Mouse (Mus musculus): ENCODE data around the gene Aaed1. TPM values are rescaled to one million over a fixed set of nuclear protein-coding genes. Genes with fewer than 3 reads are reported as not detected.
A peak's percentile ranks its signal among the peaks of the same experiment; 100 is the strongest.

Aaed1 gene
- polyA plus RNA-seq, 1 experiment from 2014 or later = 42.6 TPM

GRCm38 (mm10) chr13:64307508-64307907, 5.0 kb downstream of the Aaed1 start:
- Histone ChIP-seq H3K4me3 (replicated peaks) (no peak overlapping the region), H3K9me3 (no peaks in the 10 kb centered on the region), H3K9ac (replicated peaks) (no peak overlapping the region), H3K36me3 (peaks cover 25% of the 10 kb centered on the region), H3K27me3 (no peaks in the 10 kb centered on the region), H3K4me1 (replicated peaks) (peaks cover 7% of the 10 kb centered on the region), H3K4me2 (no peak overlapping the region), H3K27ac (no peak overlapping the region)
- 79% methylated on average over 5 of the region's 5 CpGs for WGBS
- no peak for ATAC-seq (ENCODE audit: insufficient number of reproducible peaks, insufficient read depth, low FRiP score, low TSS enrichment, low read depth)

DNA sequence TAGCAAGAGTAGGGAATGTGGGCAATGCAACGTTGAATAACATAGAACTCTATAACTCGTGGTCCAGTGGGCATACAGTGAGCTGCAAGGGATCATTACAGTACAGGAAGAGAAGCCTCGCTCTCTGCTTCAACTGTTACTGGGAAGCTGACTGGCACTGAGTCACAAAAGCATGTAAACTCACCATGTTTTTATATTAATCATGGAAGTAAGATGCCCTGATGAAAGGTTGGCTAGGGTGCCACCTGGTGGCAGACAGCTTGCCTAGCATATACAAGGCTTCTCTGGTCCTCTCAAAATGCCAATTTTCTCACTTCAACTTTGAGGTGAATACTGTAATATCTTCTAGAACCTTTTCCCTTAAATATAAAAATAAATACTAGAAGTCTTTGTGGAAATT, 6.4 kb downstream of the Aaed1 start:
- Histone ChIP-seq H3K4me2 (no peak overlapping the region), H3K27me3 (no peaks in the 10 kb centered on the region), H3K27ac (no peak overlapping the region), H3K36me3 (peaks cover 27% of the 10 kb centered on the region), H3K9ac (replicated peaks) (no peak overlapping the region), H3K4me1 (replicated peaks) (peaks cover under 1% of the 10 kb centered on the region; the same call in 1 of the 2 replicates), H3K4me3 (replicated peaks) (no peak overlapping the region), H3K9me3 (no peaks in the 10 kb centered on the region)
- no peak for ATAC-seq (ENCODE audit: insufficient number of reproducible peaks, insufficient read depth, low FRiP score, low TSS enrichment, low read depth)
- 72% methylated on average over 3 of the region's 3 CpGs for WGBS

GRCm38 (mm10) chr13:64299069-64299468, 13.4 kb downstream of the Aaed1 start:
- H3K4me1 ChIP-seq (replicated peaks) = no peaks in the 10 kb centered on the region
- H3K4me3 ChIP-seq (replicated peaks) = no peak overlapping the region
- peaks cover 34% of the 10 kb centered on the region for H3K36me3 ChIP-seq
- no peaks in the 10 kb centered on the region for H3K27me3 ChIP-seq
- H3K4me2 ChIP-seq = no peak overlapping the region
- no peak for ATAC-seq (ENCODE audit: insufficient number of reproducible peaks, insufficient read depth, low FRiP score, low TSS enrichment, low read depth)
- 82% methylated on average over 1 of the region's 1 CpGs for WGBS
- no peaks in the 10 kb centered on the region for H3K9me3 ChIP-seq
- H3K9ac ChIP-seq (replicated peaks) = no peak overlapping the region
- no peak overlapping the region for H3K27ac ChIP-seq

DNA sequence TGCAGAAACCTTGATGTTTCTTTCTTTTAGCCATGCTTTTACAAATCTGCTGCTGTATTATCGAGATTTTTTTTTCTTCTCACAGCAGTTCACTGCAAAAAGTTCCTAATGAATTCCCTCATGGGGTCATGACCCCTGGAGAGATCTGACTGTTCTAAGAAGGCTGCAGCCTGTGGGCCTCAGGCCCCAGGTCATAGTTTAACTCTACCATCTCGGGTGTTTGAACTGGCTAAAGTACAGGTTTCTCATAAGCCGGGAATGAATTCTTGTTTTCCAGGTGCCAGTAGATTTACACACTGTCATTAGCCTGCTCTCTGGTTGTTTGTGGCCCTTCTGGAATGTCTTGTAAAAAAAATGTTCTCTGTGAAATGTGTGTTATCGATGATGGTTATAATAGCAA, 25.7 kb downstream of the Aaed1 start:
- Histone ChIP-seq H3K27ac (no peak overlapping the region), H3K4me2 (no peak overlapping the region), H3K4me1 (replicated peaks) (peaks cover 12% of the 10 kb centered on the region), H3K36me3 (peaks cover 15% of the 10 kb centered on the region; the same call in 1 of the 2 replicates), H3K9me3 (peaks cover 7% of the 10 kb centered on the region; the same call in 1 of the 2 replicates), H3K4me3 (replicated peaks) (no peak overlapping the region), H3K27me3 (no peaks in the 10 kb centered on the region), H3K9ac (replicated peaks) (no peak overlapping the region)
- 16% methylated on average over 4 of the region's 4 CpGs for WGBS
- no peak for ATAC-seq (ENCODE audit: insufficient number of reproducible peaks, insufficient read depth, low FRiP score, low TSS enrichment, low read depth)

- Histone ChIP-seq H3K4me2 (no peak overlapping the region), H3K9me3 (peaks cover 7% of the 10 kb centered on the region; the same call in 1 of the 2 replicates), H3K36me3 (peaks cover 12% of the 10 kb centered on the region; the same call in 1 of the 2 replicates), H3K9ac (replicated peaks) (no peak overlapping the region), H3K4me1 (replicated peaks) (peaks cover 12% of the 10 kb centered on the region), H3K4me3 (replicated peaks) (no peak overlapping the region), H3K27me3 (no peaks in the 10 kb centered on the region), H3K27ac (no peak overlapping the region)
- ATAC-seq (ENCODE audit: insufficient number of reproducible peaks, insufficient read depth, low FRiP score, low TSS enrichment, low read depth) = no peak
- 65% methylated on average over 4 of the region's 4 CpGs for WGBS
Observed at GRCm38 (mm10) chr13:64286321-64286720, 26.2 kb downstream of the Aaed1 start.

GRCm38 (mm10) chr13:64284676-64285075, 27.8 kb downstream of the Aaed1 start:
- H3K4me1 ChIP-seq (replicated peaks) = peaks cover 12% of the 10 kb centered on the region
- H3K4me2 ChIP-seq = no peak overlapping the region
- H3K9ac ChIP-seq (replicated peaks) = no peak overlapping the region
- H3K4me3 ChIP-seq (replicated peaks) = no peak overlapping the region
- ATAC-seq (ENCODE audit: insufficient number of reproducible peaks, insufficient read depth, low FRiP score, low TSS enrichment, low read depth) = no peak
- H3K27ac ChIP-seq = no peak overlapping the region
- no peaks in the 10 kb centered on the region for H3K27me3 ChIP-seq
- 0 out of 2 replicates have a peak, but pooled peaks cover 4% of the 10 kb centered on the region for H3K36me3 ChIP-seq
- WGBS = 97% methylated on average over 2 of the region's 2 CpGs
- peaks cover 7% of the 10 kb centered on the region; the same call in 1 of the 2 replicates for H3K9me3 ChIP-seq

DNA sequence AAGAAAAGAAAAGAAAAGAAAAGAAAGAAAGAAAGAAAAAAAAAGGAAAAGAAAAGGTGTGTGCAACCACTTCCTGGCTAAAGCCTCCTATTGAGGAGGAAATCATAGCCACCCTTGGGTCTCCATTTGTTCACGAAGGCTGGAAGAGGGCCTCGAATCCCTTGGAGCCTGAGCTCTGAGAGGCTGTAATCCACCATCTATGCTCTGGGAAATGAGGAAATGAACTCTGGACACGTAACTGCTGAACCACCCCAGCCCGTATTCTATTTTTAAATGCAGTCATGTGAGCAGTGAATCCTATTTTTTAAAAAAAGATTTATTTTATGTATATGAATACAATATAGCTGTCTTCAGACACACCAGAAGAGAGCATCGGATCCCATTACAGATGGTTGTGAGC, 31.6 kb downstream of the Aaed1 start:
- Histone ChIP-seq H3K9me3 (peaks cover 7% of the 10 kb centered on the region; the same call in 1 of the 2 replicates), H3K27me3 (no peaks in the 10 kb centered on the region), H3K4me2 (no peak overlapping the region), H3K4me1 (replicated peaks) (peaks cover under 1% of the 10 kb centered on the region; the same call in 1 of the 2 replicates), H3K36me3 (0 out of 2 replicates have a peak, but pooled peaks cover 4% of the 10 kb centered on the region), H3K27ac (no peak overlapping the region), H3K4me3 (replicated peaks) (no peak overlapping the region), H3K9ac (replicated peaks) (no peak overlapping the region)
- ATAC-seq (ENCODE audit: insufficient number of reproducible peaks, insufficient read depth, low FRiP score, low TSS enrichment, low read depth) = no peak
- WGBS = 86% methylated on average over 5 of the region's 5 CpGs

- Histone ChIP-seq H3K27me3 (no peaks in the 10 kb centered on the region), H3K4me1 (replicated peaks) (peaks cover 7% of the 10 kb centered on the region), H3K36me3 (no peaks in the 10 kb centered on the region; the same call in 1 of the 2 replicates), H3K4me2 (peak overlapping the region; percentile 99), H3K4me3 (replicated peaks) (peak overlapping the region; percentile 80), H3K9ac (replicated peaks) (peak overlapping the region; percentile 84; the same call in 1 of the 2 replicates), H3K9me3 (no peaks in the 10 kb centered on the region), H3K27ac (no peak overlapping the region)
- ATAC-seq (ENCODE audit: insufficient number of reproducible peaks, insufficient read depth, low FRiP score, low TSS enrichment, low read depth) = no peak
- 19% methylated on average over 9 of the region's 9 CpGs for WGBS
Observed at GRCm38 (mm10) chr13:64275754-64276127, 36.8 kb downstream of the Aaed1 start.

GRCm38 (mm10) chr13:64274879-64275753, 37.4 kb downstream of the Aaed1 start, which contains the start of gene Cdc14b:
Cdc14b (minus strand) TSS chr13:64275290.
- H3K9me3 ChIP-seq = no peaks in the 10 kb centered on the region
- H3K27me3 ChIP-seq = no peaks in the 10 kb centered on the region
- peaks cover 7% of the 10 kb centered on the region for H3K4me1 ChIP-seq (replicated peaks)
- H3K9ac ChIP-seq (replicated peaks) = peak within 1 kb of the TSS; percentile 84
- WGBS = under 1% methylated on average over 57 of the region's 57 CpGs
- peak; percentile 93 for ATAC-seq (ENCODE audit: insufficient number of reproducible peaks, insufficient read depth, low FRiP score, low TSS enrichment, low read depth)
- no peaks in the 10 kb centered on the region; the same call in 1 of the 2 replicates for H3K36me3 ChIP-seq
- H3K4me2 ChIP-seq = peak within 1 kb of the TSS; percentile 99
- peak within 1 kb of the TSS; percentile 35; the same call in 1 of the 2 replicates for H3K27ac ChIP-seq
- H3K4me3 ChIP-seq (replicated peaks) = peak within 1 kb of the TSS; percentile 80

DNA sequence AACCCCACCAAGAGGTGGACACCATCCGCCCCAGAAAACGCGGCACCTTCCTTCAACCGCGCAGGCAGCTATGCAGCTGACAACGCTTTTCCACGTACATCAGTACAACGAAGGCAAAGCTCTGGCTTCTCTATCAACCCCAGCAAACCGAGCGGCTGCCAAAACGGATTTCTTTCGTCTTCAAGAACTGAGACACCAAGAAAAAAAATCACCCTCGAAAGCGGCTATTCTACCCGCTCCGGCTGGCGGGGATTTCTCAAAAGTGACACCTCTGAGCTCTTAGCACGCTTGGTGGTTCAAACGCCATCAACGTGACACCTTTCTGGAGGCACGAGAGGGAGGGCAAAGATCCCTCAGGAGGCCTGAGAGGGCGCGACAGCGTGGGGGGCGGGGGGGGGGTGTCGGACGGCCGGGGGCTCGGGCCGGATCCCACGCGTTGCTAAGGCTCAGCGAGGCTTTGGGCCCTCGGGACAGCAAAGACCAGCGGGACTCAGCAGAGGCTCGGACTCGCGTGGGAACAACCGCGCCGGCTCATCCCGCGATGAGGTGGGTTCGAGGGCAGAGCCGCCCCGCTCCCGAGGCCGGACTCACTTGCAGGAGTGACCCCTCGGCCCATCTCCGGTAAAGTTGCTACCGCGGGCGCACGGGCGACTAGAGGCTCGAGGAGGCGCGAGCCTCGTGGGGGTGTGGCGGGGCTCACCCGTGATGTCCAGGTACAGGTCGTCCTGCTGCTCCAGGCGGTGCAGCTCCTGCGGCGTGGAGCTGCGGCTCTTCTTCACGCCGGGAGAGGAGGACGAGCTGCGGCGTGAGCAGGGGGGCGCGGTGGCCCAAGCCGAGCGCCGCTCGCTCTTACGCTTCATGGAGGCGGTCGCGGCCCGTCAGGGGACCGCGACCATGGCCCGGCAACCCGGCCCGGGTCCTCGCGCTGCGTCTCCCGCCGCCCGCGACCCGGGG, 38.3 kb downstream of the Aaed1 start:
- Histone ChIP-seq H3K9me3 (no peaks in the 10 kb centered on the region), H3K9ac (replicated peaks) (peak overlapping the region; percentile 84), H3K36me3 (no peaks in the 10 kb centered on the region; the same call in 1 of the 2 replicates), H3K4me2 (peak overlapping the region; percentile 99), H3K4me1 (replicated peaks) (peaks cover 7% of the 10 kb centered on the region), H3K27ac (no peak overlapping the region; the same call in 1 of the 2 replicates), H3K4me3 (replicated peaks) (peak overlapping the region; percentile 80), H3K27me3 (no peaks in the 10 kb centered on the region)
- whole genome bisulfite sequencing = under 1% methylated on average over 93 of the region's 95 CpGs
- peak; percentile 39 for ATAC-seq (ENCODE audit: insufficient number of reproducible peaks, insufficient read depth, low FRiP score, low TSS enrichment, low read depth)
